Mouse (Mus musculus): ENCODE results near the gene Rnft1.

GRCm38 (mm10) chr11:86497356-86497755 lies 12.9 kb downstream of the Rnft1 start:
- no peak for TF ChIP-seq CTCF (IDR thresholded peaks at IDR 0.05)
- TF ChIP-seq EP300 (IDR thresholded peaks at IDR 0.05) = no peak
